Mouse (Mus musculus) megakaryocyte progenitor cell, adult 5-6 weeks (primary cell): Measurements from ENCODE around the gene Nkain4. TPM values are rescaled to one million over a fixed set of nuclear protein-coding genes. Genes with fewer than 3 reads are reported as not detected.

Source experiments
- ATAC-seq: replicated peaks from 2 replicates; pipeline ENCODE4 v1.8.0; 2016; ENCODE audit warnings: mild to moderate bottlenecking, moderate TSS enrichment, inconsistent platforms; ENCODE audit not compliant: poor library complexity
- total RNA-seq, 2 experiments: library from RNA; stranded (forward) in 1 of 2; stranded (reverse) in 1 of 2; fragments of 157-497, 149-512 nt in 1 of 2; fragments of 200-1000 nt in 1 of 2; gene quantifications; 2 replicates each; pipeline versions ENCODE4 v1.2.3 to v1.2.4; 2015 to 2017

The Nkain4 gene
- total RNA-seq (2015) = not detected in 2 replicates
- total RNA-seq (2017) = not detected in 2 replicates

GRCm38 (mm10) chr2:180954061-180955047 lies at the start of gene Nkain4:
Nkain4 (minus strand) TSS chr2:180954699.
- ATAC-seq = peak; percentile 23; the same call in 1 of the 2 replicates

DNA sequence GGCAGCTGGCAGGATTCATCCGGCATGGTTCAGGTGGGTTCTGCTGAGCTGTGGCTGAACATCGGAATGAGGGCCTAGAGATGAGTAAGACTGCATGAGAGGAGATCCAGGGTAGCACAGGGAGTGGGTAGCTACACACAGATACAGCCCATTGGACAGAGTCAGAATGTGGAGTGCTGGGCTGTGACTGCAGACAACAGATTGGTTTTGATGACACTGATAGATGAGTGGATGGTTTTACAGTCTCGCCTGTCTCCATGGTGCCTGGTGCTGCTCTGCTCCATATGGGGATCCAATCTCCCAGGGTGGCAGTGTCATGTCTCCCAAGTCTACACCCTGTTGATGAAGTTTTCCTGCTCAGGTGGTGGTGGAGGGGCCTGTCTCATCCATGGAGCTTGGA lies 42.4 kb upstream of the Nkain4 start:
- no peak for ATAC-seq

DNA sequence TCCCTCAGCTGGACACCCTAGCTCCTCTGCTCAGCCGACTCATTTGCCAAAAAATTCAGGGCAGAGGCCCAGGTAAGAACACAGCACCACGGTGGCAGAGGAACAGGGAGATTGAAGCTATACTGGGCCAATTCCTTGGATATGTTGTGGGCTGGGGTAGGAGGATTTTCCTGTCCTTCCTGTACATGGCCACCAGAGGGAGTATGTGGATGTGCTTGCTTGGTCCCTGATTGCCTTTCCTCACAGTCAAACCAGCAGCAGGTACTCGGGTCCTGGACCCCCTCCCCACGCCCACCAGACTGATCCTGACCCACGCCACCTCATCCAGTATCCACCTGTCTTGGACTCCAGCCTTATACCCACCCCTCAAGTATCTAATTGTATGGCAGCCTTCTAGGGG lies 41.9 kb upstream of the Nkain4 start:
- ATAC-seq = peak; percentile 86

- ATAC-seq = no peak
Observed at GRCm38 (mm10) chr2:180995457-180995856, 41.0 kb upstream of the Nkain4 start.

- ATAC-seq = no peak
Observed at GRCm38 (mm10) chr2:180994360-180994759, 39.9 kb upstream of the Nkain4 start.

- ATAC-seq = no peak
Observed at GRCm38 (mm10) chr2:180990347-180990746, 35.8 kb upstream of the Nkain4 start.

DNA sequence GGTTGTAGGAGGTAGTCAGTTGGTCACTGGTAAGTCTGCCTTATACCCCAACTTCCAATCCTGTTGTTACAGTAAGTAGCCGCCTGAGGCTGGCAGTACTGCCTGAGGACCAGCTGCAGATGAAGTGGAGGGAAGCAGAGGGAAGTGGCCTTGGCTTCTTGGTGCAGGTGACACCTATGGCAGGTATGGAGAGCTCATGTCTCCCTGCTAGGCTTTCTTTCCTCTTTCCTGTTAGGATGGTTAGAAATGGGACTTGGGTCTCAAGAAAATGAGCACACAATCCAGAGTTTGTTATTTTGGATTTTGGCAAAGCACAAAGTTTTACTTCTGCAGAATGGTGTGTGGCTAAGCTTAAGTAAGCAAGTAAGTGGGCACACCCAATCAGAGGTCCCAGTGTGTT lies 34.4 kb upstream of the Nkain4 start:
- no peak for ATAC-seq

DNA sequence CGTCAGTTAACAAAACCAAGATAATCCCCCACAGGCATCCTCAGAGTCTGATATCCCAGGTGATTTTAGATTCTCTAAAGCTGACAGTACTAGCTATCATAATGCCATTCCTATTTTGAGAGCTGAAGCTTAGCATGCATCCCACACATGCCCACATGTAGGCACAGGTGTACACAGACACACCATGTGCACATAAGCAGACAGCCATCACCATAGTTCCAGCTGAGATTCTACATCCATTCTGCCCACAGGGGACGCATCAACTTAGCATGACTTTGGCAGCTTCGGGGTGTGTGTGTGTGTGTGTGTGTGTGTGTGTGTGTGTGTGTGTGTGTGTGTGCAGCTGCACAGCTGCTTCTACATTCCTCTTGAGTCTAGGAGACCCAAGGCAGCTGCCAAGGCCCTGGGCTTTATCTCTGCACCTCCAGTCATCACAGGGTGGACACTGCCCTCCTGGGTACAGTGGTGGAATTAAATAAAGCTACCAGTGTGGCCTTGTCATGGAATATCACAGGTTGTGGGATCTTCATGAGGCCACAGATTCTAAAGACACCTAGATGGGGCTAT lies 33.9 kb upstream of the Nkain4 start:
- no peak for ATAC-seq

DNA sequence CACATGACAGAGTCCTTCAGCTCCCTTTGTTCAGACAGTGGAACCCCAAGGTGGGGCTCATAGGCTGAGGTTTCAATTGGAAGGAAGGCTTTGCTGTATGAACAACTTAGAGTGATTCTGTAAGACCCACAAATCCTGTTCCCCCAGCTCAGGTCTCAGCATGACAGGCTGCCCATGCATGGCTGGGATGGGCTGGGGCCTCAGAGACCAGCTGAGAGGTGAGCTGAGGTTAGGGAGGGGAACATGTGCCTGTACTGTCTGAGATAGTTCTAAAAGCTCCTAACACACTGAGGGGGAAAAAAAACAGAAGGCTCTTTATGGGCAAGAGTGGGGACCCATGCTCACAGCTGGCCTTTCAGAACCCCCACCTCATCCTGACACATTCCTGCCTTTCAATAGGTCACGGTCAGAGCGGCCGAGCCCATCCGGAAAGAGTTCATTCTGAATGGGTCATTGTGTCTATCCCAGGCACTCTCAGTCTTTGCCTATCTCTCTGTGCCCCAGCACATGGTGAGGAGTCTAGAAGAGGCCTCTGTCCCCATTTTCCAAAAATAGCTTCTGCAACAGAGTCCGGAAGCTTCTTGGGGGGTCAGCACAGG lies 33.0 kb upstream of the Nkain4 start:
- no peak for ATAC-seq

GRCm38 (mm10) chr2:180987001-180987400 lies 32.5 kb upstream of the Nkain4 start:
- no peak for ATAC-seq

- no peak for ATAC-seq
Observed at GRCm38 (mm10) chr2:180986449-180986848, 31.9 kb upstream of the Nkain4 start, which contains the start of gene Col20a1. Col20a1 (plus strand) TSS chr2:180986535.

DNA sequence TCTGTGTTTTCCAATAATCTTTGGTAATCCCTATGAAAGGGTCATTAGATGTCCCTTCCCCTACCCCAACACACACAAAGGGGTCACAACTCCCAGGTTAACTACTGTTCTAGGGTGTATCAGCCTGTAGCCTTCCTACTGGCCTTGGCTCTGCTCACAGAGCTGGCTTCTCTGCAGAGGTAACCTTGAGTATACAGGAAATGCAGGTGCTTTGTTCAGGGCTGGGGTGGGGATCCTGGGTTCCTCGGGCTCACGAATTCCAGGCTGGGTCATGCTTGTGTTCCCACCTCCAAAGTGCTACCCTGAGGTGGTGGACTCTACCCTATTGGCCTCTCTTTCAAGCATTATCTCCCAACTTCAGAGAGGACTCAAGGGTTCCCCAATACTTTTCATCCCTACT lies 31.1 kb upstream of the Nkain4 start:
- no peak for ATAC-seq

DNA sequence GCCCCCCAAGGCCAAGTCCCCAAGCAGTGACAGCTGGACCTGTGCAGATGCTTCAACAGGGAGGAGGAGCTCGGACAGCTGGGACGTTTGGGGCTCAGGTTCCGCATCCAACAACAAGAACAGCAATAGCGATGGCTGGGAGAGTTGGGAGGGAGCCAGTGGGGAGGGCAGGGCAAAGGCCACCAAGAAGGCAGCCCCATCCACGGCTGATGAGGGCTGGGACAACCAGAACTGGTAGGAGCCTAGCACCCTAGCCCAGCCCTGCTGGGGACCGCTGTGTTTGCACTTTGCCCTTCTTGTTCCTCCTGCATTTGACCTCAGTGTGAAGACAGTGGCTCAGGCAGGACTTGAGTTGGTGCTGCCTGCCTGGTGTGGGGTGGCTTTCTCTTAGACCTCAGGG lies 26.6 kb upstream of the Nkain4 start:
- no peak for ATAC-seq

DNA sequence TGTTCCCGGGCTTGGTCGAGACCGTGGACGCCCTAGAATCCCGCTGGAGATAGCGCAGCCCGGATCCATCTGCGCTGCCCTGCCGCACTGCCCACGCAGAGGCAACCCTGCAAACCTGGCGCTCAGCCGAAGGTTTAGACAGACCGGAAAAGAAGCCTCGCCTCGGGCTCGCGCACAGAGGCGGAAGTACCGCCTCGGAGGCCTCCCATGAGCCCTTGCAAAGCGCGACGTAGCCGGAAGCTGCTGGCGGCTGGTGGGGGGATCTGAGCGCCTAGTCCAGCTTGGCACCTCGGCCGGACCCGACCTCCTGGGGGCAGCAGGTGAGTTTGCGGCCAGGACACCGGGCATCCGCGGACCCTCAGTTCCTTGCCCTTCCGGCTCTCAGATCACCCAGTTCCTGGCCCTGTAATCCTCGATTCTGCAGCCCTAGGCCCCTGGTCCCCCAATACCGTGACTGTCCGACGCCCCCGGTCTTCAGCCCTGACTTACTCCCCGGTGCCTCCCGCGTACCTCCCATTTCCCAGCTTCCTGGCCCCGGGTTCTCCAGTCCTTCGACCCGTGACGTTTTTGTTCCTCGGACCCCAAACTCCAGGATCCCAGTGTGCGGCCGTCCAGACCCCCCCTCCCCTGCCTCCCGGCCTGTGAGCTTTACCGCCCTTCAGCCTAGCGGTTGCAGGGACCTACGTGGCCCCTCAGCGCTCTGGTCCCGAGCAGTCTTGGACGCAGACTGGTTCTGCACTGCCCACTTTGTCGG lies 12.7 kb upstream of the Nkain4 start, which contains the start of gene Arfgap1:
Gene Arfgap1 (plus strand): TSS at position 216 of the 754 bp plus-strand sequence.
- ATAC-seq = peak; percentile 85

GRCm38 (mm10) chr2:180966092-180966882 lies 11.8 kb upstream of the Nkain4 start:
- peak; percentile 48 for ATAC-seq

DNA sequence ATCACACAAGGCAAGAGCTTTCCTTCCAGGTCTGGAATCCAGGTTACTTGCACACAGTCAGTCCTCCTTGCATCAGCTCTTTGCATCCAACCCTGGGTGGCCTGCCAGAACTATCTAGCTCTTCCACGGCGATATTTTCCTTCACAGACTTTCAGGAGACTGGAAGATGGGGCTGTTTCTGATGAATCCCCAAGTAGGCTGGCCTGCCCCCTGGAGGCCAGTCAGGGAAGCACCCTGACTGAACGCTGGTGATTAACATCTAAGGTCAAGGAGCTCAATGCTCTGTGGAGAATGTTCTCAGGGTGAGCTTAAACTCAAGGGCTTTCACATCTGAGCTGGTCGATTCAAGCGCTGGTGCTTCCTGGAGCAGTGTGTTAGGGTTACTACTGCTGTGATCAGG lies 9.5 kb upstream of the Nkain4 start:
- ATAC-seq = peak; percentile 63

GRCm38 (mm10) chr2:180962616-180963308 lies 8.3 kb upstream of the Nkain4 start:
- no peak for ATAC-seq

DNA sequence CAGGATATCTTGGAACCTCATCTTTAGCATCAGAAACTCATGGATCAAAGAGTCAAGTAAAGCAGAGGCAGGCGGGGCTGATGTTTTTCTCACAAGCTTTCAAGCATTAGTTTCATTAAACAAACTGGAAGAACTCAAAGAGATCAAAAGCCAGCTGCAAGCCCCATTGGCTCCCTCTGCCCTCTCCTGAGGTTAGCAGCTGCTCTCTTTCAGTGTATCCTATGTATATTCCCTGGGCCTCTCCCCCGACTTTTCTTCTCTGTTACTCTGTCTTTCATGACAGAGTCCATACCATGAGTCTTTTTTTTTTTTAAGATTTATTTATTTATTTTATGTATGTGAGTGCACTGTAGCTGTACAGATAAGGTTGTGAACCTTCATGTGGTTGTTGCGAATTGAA lies 5.7 kb upstream of the Nkain4 start:
- no peak for ATAC-seq

DNA sequence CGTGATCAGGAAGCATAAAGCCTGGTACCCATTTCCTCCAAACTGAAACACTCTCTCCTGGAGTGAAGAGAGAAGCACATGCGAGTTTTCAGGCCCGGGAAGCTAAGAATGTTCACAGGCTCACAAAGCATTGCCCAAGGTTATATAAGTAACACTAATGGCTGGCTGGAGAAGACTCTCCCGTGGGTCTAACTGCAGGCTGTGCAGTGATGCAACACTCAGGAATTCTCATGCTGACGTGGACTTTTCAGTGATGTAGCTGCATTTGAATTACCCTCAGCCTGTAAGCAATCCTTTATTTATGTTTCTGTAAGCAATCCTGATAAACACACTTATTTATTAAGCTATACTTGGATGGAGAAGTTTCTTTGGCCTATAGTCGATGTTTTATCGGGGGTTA lies 5.1 kb upstream of the Nkain4 start:
- no peak for ATAC-seq
